Mouse (Mus musculus): Measurements from ENCODE around the gene Arhgef40.

DNA sequence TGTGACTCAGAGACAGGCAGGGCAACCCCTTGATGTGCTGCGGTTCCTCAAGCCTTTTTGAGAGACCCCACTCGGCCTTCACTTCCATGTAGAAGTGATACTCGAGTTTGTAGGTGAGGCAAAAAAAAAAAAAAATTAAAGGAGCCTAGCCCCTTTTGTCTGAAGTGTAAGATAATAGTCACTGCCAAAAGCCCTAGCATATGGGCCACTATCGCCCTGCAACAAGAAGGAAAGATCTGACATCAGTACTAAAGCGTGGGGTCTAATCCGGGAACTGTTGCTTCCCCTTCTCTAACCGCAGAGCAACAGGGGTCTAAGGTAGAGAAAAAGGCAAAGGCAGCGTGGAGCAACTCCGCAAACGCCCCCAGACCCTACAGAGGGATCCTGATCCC is 668 bp upstream of the Arhgef40 start:
- no peak for TF ChIP-seq POLR2A (IDR thresholded peaks at IDR 0.05; ENCODE audit: extremely low read depth, insufficient read depth, low read length)
- no peak for TF ChIP-seq CTCF (IDR thresholded peaks at IDR 0.05; ENCODE audit: extremely low read depth, insufficient read depth, low read length)
